Mouse (Mus musculus) hindbrain, embryonic 10.5 days (tissue): Measurements from ENCODE around the gene Hnrnpul1. TPM values are rescaled to one million over a fixed set of nuclear protein-coding genes. Genes with fewer than 3 reads are reported as not detected.

Experiments
- DNase-seq: peaks from one replicate; pipeline ENCODE4 v3.0.0-alpha.2; 2017; ENCODE audit warnings: low spot score
- H3K27ac ChIP-seq: fragments of 300-500 bp; sonication (generic); 2 replicates; pipeline ENCODE4 v1.5.1; 2016; ENCODE audit warnings: mild to moderate bottlenecking, moderate library complexity
- H3K27me3 ChIP-seq: fragments of 300-500 bp; sonication (generic); 2 replicates; pipeline ENCODE4 v1.6.1; 2016; ENCODE audit warnings: mild to moderate bottlenecking; ENCODE audit not compliant: poor library complexity, insufficient read depth, severe bottlenecking
- H3K36me3 ChIP-seq: fragments of 300-500 bp; sonication (generic); 2 replicates; pipeline ENCODE4 v1.6.1; 2016; ENCODE audit warnings: mild to moderate bottlenecking, moderate library complexity
- H3K4me1 ChIP-seq: fragments of 300-500 bp; sonication (generic); replicated peaks from 2 replicates; pipeline ENCODE4 v1.6.1; 2016; ENCODE audit warnings: mild to moderate bottlenecking
- H3K4me3 ChIP-seq: fragments of 300-500 bp; sonication (generic); 2 replicates; pipeline ENCODE4 v1.5.1; 2016; ENCODE audit warnings: mild to moderate bottlenecking, moderate library complexity
- H3K9me3 ChIP-seq: fragments of 300-500 bp; sonication (generic); 2 replicates; pipeline ENCODE4 v1.6.1; 2016; ENCODE audit warnings: mild to moderate bottlenecking, moderate library complexity
- WGBS: fragments of 180-500 bp; shearing (Covaris S2); methylation state at CpG from one replicate; pipeline ENCODE4 v1.1.7; 2016; 5-methylcytosine and 5-hydroxymethylcytosine counted together
- polyA plus RNA-seq: library from polyadenylated mRNA; unstranded; fragments of >200 nt; fragmentation: Nextera tagmentation; extraction: Ambion mirVana; gene quantifications from 2 replicates; pipeline ENCODE4 v1.2.1, GENCODE M21; 2016

The Hnrnpul1 gene
- polyA plus RNA-seq, 1 experiment from 2014 or later, result 60.5 TPM

- H3K4me1 ChIP-seq, result peaks cover 11% of the 10 kb centered on the region
- H3K9me3 ChIP-seq, result peaks cover 3% of the 10 kb centered on the region; the same call in 1 of the 2 replicates
- H3K4me3 ChIP-seq, result no peak overlapping the region
- 55% methylated on average over 8 of the region's 8 CpGs for whole genome bisulfite sequencing
- no peaks in the 10 kb centered on the region for H3K36me3 ChIP-seq
- no peak for DNase-seq
- no peak overlapping the region for H3K27ac ChIP-seq
- peaks cover 30% of the 10 kb centered on the region for H3K27me3 ChIP-seq
These were observed 60.5 kb downstream of the Hnrnpul1 start for GRCm38 (mm10) chr7:25694104-25694503.

GRCm38 (mm10) chr7:25690051-25690450, 64.5 kb downstream of the Hnrnpul1 start:
- H3K27ac ChIP-seq, result no peak overlapping the region
- H3K36me3 ChIP-seq, result peaks cover 6% of the 10 kb centered on the region; the same call in 1 of the 2 replicates
- no peak for DNase-seq
- 39% methylated on average over 5 of the region's 5 CpGs for WGBS
- H3K4me3 ChIP-seq, result peak overlapping the region; percentile 66
- H3K9me3 ChIP-seq, result peaks cover 3% of the 10 kb centered on the region; the same call in 1 of the 2 replicates
- H3K27me3 ChIP-seq, result peaks cover 71% of the 10 kb centered on the region
- H3K4me1 ChIP-seq, result peaks cover 50% of the 10 kb centered on the region

DNA sequence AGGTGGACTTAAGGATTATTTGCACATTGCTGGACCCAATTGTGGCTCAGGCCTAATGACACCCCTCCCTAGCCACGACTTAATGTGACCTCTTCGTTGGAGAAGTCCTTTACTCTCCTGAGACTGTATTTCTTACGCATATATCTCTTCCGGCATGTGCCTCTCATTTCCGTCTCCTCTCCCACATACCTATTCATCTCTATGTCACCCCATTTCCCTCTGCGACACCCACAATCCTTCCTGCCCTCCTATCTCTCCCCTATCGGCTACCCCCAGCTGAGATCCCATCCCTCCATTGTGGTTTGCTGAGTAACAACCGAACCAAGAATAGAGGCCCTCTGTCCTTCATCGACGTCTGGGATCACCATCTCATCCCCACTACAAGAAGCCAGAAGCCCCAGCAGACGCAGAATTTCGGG, 64.9 kb downstream of the Hnrnpul1 start:
- WGBS, result 13% methylated on average over 12 of the region's 12 CpGs
- Histone ChIP-seq H3K27ac (no peak overlapping the region), H3K36me3 (peaks cover 6% of the 10 kb centered on the region; the same call in 1 of the 2 replicates), H3K27me3 (peaks cover 75% of the 10 kb centered on the region), H3K4me3 (peak overlapping the region; percentile 66), H3K9me3 (peaks cover 3% of the 10 kb centered on the region; the same call in 1 of the 2 replicates), H3K4me1 (peaks cover 50% of the 10 kb centered on the region)
- no peak for DNase-seq

DNA sequence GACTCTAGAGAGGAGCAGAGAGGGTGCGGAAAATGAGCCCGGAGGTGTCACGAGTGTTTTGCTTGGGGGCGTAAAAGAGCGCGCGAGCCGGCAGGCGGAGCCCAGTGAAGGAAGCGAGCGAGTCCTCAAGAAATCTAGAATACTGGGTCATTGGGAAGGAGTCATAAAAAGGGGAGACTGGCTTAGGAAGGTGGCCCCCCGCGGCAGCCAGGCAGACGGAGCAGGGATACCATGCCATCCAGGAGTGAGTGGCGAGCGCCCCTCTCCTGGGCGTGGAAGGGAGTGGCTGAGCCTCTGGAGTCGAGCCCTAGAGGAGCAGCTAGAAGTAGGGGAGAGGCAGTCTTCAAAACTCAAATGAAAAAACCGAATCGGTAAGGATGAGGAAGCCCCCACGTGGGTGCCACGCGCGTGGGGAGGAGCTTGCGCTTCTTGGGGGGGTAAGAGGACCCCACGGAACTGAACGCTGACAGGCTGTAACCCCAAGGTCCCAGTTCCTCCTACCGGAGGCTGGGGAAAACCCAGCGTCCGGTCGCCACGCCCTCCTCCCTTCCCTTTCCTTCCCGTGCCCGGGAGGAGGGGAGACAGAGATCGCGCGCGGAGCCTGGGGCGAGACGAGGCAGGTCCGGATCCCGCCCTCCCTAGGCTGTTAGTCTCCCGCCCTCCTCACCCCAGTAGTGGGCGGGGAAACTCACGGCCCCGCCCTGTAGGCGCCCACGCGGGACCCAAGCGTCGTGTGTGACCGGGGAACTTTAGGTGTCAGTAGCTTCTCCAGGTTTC, 65.6 kb downstream of the Hnrnpul1 start:
- DNase-seq, result no peak
- WGBS, result 1% methylated on average over 52 of the region's 52 CpGs
- Histone ChIP-seq H3K9me3 (peaks cover 3% of the 10 kb centered on the region; the same call in 1 of the 2 replicates), H3K27ac (peak overlapping the region; percentile 53), H3K36me3 (peaks cover 8% of the 10 kb centered on the region; the same call in 1 of the 2 replicates), H3K4me3 (peak overlapping the region; percentile 66), H3K4me1 (peaks cover 48% of the 10 kb centered on the region), H3K27me3 (peaks cover 77% of the 10 kb centered on the region)

DNA sequence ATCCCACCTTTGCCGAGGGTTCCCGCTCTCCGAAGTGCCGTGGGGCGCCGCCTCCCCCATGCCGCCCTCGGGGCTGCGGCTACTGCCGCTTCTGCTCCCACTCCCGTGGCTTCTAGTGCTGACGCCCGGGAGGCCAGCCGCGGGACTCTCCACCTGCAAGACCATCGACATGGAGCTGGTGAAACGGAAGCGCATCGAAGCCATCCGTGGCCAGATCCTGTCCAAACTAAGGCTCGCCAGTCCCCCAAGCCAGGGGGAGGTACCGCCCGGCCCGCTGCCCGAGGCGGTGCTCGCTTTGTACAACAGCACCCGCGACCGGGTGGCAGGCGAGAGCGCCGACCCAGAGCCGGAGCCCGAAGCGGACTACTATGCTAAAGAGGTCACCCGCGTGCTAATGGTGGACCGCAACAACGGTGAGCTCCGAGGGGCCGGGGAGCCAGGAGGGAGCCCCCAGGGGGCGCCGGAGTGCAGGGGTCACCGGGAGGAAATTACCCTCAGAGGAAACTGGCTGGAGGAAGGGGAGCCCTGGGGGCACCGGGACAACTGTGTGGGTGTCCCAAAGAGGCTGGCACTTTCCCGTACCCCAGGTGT, 66.7 kb downstream of the Hnrnpul1 start:
- Histone ChIP-seq H3K9me3 (peaks cover 3% of the 10 kb centered on the region; the same call in 1 of the 2 replicates), H3K4me3 (peak overlapping the region; percentile 66), H3K36me3 (peaks cover 18% of the 10 kb centered on the region), H3K27me3 (peaks cover 77% of the 10 kb centered on the region), H3K27ac (peak overlapping the region; percentile 83; the same call in 1 of the 2 replicates), H3K4me1 (peaks cover 52% of the 10 kb centered on the region)
- no peak for DNase-seq
- under 1% methylated on average over 47 of the region's 47 CpGs for WGBS

- Histone ChIP-seq H3K9me3 (no peaks in the 10 kb centered on the region), H3K27ac (peak within 1 kb of the TSS; percentile 83), H3K36me3 (peaks cover 22% of the 10 kb centered on the region), H3K4me1 (peaks cover 52% of the 10 kb centered on the region), H3K27me3 (peaks cover 75% of the 10 kb centered on the region), H3K4me3 (peak within 1 kb of the TSS; percentile 66)
- WGBS, result under 1% methylated on average over 69 of the region's 69 CpGs
- peak; percentile 74 for DNase-seq
These were observed 67.7 kb downstream of the Hnrnpul1 start, which contains the start of gene Tgfb1 for GRCm38 (mm10) chr7:25686680-25687531. TSS of gene Tgfb1 (plus strand) at chr7:25687002.

DNA sequence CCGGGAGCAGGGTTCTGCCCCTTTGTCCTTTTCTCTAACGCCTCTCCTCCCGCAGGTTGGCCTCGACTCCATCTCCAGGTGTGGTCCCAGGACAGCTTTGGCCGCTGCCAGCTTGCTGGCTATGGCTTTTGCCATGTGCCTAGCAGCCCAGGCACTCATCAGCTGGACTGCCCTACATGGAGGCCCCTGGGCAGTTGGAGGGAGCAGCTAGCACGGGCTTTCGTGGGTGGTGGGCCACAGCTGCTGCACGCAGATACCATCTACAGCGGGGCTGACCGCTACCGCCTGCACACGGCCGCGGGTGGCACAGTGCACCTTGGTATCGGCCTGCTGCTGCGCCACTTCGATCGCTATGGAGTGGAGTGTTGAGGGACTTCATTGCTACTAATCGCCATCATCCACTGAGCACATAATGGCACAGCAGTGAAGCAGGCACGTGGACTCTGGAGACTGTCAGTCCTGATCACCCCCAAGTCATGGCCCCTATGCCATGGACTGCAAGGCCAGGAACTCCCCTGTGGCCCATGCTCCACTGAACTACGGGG, 68.6 kb downstream of the Hnrnpul1 start:
- peaks cover 66% of the 10 kb centered on the region for H3K27me3 ChIP-seq
- H3K36me3 ChIP-seq, result peaks cover 22% of the 10 kb centered on the region
- peaks cover 60% of the 10 kb centered on the region for H3K4me1 ChIP-seq
- no peak overlapping the region for H3K27ac ChIP-seq
- peak overlapping the region; percentile 66; the same call in 1 of the 2 replicates for H3K4me3 ChIP-seq
- 73% methylated on average over 21 of the region's 21 CpGs for WGBS
- no peaks in the 10 kb centered on the region for H3K9me3 ChIP-seq
- DNase-seq, result no peak

GRCm38 (mm10) chr7:25684659-25685058, 69.9 kb downstream of the Hnrnpul1 start:
- H3K27ac ChIP-seq, result no peak overlapping the region
- H3K27me3 ChIP-seq, result peaks cover 54% of the 10 kb centered on the region
- H3K4me1 ChIP-seq, result peaks cover 69% of the 10 kb centered on the region
- DNase-seq, result no peak
- no peaks in the 10 kb centered on the region for H3K9me3 ChIP-seq
- 87% methylated on average over 6 of the region's 6 CpGs for WGBS
- no peak overlapping the region for H3K4me3 ChIP-seq
- peaks cover 22% of the 10 kb centered on the region for H3K36me3 ChIP-seq

- peaks cover 59% of the 10 kb centered on the region for H3K4me1 ChIP-seq
- H3K27me3 ChIP-seq, result peaks cover 54% of the 10 kb centered on the region
These were observed 70.9 kb downstream of the Hnrnpul1 start for GRCm38 (mm10) chr7:25683474-25684180.

GRCm38 (mm10) chr7:25681341-25682231, 73.0 kb downstream of the Hnrnpul1 start:
- Histone ChIP-seq H3K9me3 (no peaks in the 10 kb centered on the region), H3K4me3 (peak overlapping the region; percentile 67), H3K36me3 (peaks cover 22% of the 10 kb centered on the region), H3K4me1 (peaks cover 38% of the 10 kb centered on the region), H3K27ac (no peak overlapping the region), H3K27me3 (peaks cover 47% of the 10 kb centered on the region)
- WGBS, result 65% methylated on average over 15 of the region's 15 CpGs
- DNase-seq, result no peak

More at GRCm38 (mm10) chr7:25683474-25684180, 70.9 kb downstream of the Hnrnpul1 start:
- Histone ChIP-seq H3K4me3 (no peak overlapping the region), H3K27ac (no peak overlapping the region), H3K9me3 (no peaks in the 10 kb centered on the region), H3K36me3 (peaks cover 22% of the 10 kb centered on the region)
- no peak for DNase-seq
- WGBS, result 67% methylated on average over 7 of the region's 7 CpGs
